Mouse (Mus musculus) spleen, adult 12 weeks (tissue): ENCODE data around the gene Prr32.

Experiments used
- DNase-seq: peaks from one replicate; pipeline ENCODE4 v3.0.0; 2022; ENCODE audit warnings: low spot score

Prr32 gene

DNA sequence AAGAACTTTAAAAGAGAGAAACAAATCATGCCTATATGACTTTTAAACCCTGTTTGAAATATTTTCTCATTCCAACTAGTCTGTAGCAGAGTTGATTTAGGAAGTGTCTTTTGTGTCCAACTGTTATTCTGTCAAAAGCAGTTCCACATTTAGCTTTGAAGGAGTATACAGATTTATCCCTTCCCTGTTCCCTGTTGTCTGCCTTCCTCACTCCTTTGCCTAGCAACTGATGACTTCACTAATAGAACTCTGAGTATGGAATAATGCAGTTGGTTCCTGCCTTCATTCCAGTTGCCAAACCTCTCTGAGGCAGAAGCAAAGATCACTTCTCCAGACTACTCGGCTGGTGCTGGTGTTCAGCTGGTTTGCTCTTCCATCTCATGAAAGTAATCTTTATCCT, at the start of gene Prr32:
Prr32 (plus strand) TSS at position 301 of the 400 bp plus-strand sequence.
- DNase-seq, result no peak
